Comparison of ENCODE assay signal across 8 mouse cellular contexts in genomic region chr13:37452022-37452941, GRCm38 (mm10).
DNase-seq lines count a peak whose midpoint lies in the region; ATAC-seq and TF ChIP-seq lines count a peak whose summit lies in the region.

No protein-coding gene starts in this region.

- 5% methylated on average over 22 of the region's 22 CpGs for WGBS in forebrain, embryonic 14.5 days
- 3% methylated on average over 22 of the region's 22 CpGs for whole genome bisulfite sequencing in lung, postnatal 0 days
- 14% methylated on average over 22 of the region's 22 CpGs for WGBS in olfactory bulb, adult 2 months

- H3K4me2 ChIP-seq in forebrain, embryonic 14.5 days (ENCODE audit: low read length), result peak overlapping the region; percentile 40
- peak overlapping the region; percentile 50 for H3K4me2 ChIP-seq in lung, postnatal 0 days (replicated peaks; ENCODE audit: low read depth, low read length)

- peak; percentile 58 for DNase-seq in CD4-positive, CD25-positive, alpha-beta regulatory T cell, adult 2 months (ENCODE audit: low read depth, low spot score)
- peak; percentile 58 for DNase-seq in adrenal gland, postnatal 10 days
- peak; percentile 37 for DNase-seq in forebrain, embryonic 14.5 days (ENCODE audit: low spot score)
- peak; percentile 60 to 63 for DNase-seq in heart, postnatal 36 days
- peak; percentile 30 to 51 for DNase-seq in layer of hippocampus, adult 18-20 months (ENCODE audit: low spot score in 2 of 2)
- DNase-seq in lung, postnatal 0 days (ENCODE audit: low spot score), result peak; percentile 92
- DNase-seq in thymus, postnatal 4 days, result peak; percentile 47

- H3K9ac ChIP-seq in forebrain, embryonic 14.5 days (ENCODE audit: low read length), result peak overlapping the region; percentile 40
- H3K9ac ChIP-seq in lung, postnatal 0 days (replicated peaks; ENCODE audit: low read depth), result peak overlapping the region; percentile 13; the same call in 1 of the 2 replicates

- H3K36me3 ChIP-seq in forebrain, embryonic 14.5 days (ENCODE audit: control insufficient read depth, insufficient read depth, low read length), result no peaks in the 10 kb centered on the region
- no peaks in the 10 kb centered on the region for H3K36me3 ChIP-seq in lung, postnatal 0 days (ENCODE audit: insufficient read depth, low read length)

- H3K27ac ChIP-seq in forebrain, embryonic 14.5 days (ENCODE audit: low read depth, low read length), result no peak overlapping the region
- H3K27ac ChIP-seq in lung, postnatal 0 days (ENCODE audit: low read length), result peak overlapping the region; percentile 91
- H3K27ac ChIP-seq in olfactory bulb, adult 2 months (ENCODE audit: insufficient read depth, low read depth, low read length), result peak overlapping the region; percentile 31; the same call in 1 of the 2 replicates

- no peaks in the 10 kb centered on the region for H3K27me3 ChIP-seq in forebrain, embryonic 14.5 days (replicated peaks; ENCODE audit: control insufficient read depth, insufficient read depth, low read length)
- H3K27me3 ChIP-seq in lung, postnatal 0 days (replicated peaks; ENCODE audit: insufficient read depth, low read length), result no peaks in the 10 kb centered on the region

- TF ChIP-seq EP300 in lung, postnatal 0 days (IDR thresholded peaks at IDR 0.05), result no peak

- peaks cover 14% of the 10 kb centered on the region for H3K4me1 ChIP-seq in forebrain, embryonic 14.5 days (ENCODE audit: control insufficient read depth, insufficient read depth, low read length)
- H3K4me1 ChIP-seq in lung, postnatal 0 days (ENCODE audit: insufficient read depth, low read depth, low read length), result peaks cover 17% of the 10 kb centered on the region; the same call in 1 of the 2 replicates
- peaks cover 17% of the 10 kb centered on the region for H3K4me1 ChIP-seq in olfactory bulb, adult 2 months (ENCODE audit: control insufficient read depth, insufficient read depth, low read length)

- no peaks in the 10 kb centered on the region for H3K9me3 ChIP-seq in forebrain, embryonic 14.5 days (replicated peaks; ENCODE audit: control insufficient read depth, low read length)
- H3K9me3 ChIP-seq in lung, postnatal 0 days (ENCODE audit: low read length), result no peaks in the 10 kb centered on the region

- peak; percentile 36; the same call in 1 of the 2 replicates for ATAC-seq in forebrain, embryonic 14.5 days
- ATAC-seq in lung, postnatal 0 days, result peak; percentile 62

- peak overlapping the region; percentile 8; the same call in 1 of the 2 replicates for H3K4me3 ChIP-seq in forebrain, embryonic 14.5 days (ENCODE audit: low read depth, low read length)
- H3K4me3 ChIP-seq in lung, postnatal 0 days (ENCODE audit: low read depth, low read length), result no peak overlapping the region
- peak overlapping the region; percentile 32 for H3K4me3 ChIP-seq in olfactory bulb, adult 2 months (ENCODE audit: insufficient read depth, low read depth, low read length)

- no peak for TF ChIP-seq POLR2A in olfactory bulb, adult 2 months (IDR thresholded peaks at IDR 0.05; ENCODE audit: insufficient read depth, low read depth, low read length)

- intact Hi-C loops in heart, postnatal 36 days (cut with DNase I), result loop anchor here (2.0 to 5.0 kb wide), 4 partner anchors 31 to 585 kb away; partner anchors contain the start of genes Cage1 and Riok1

- peak; percentile 54 for TF ChIP-seq CTCF in lung, postnatal 0 days (IDR thresholded peaks at IDR 0.05)
- no peak for TF ChIP-seq CTCF in olfactory bulb, adult 2 months (IDR thresholded peaks at IDR 0.05; ENCODE audit: insufficient read depth, low read depth, low read length)

Comparison
In these comparisons a context has a peak if more than half of its experiments do, and no peak if none do; other contexts are left out.
1. DNase-seq: peak in every context shown above with its lines; median percentile 92 in lung, postnatal 0 days; 62 in heart, postnatal 36 days; 58 in CD4-positive, CD25-positive, alpha-beta regulatory T cell, adult 2 months; 58 in adrenal gland, postnatal 10 days; 47 in thymus, postnatal 4 days; 40 in layer of hippocampus, adult 18-20 months; 37 in forebrain, embryonic 14.5 days.